Mouse (Mus musculus) stomach, embryonic 16.5 days (tissue): ENCODE results near the gene Rec114. TPM values are rescaled to one million over a fixed set of nuclear protein-coding genes. Genes with fewer than 3 reads are reported as not detected.
A peak's percentile ranks its signal among the peaks of the same experiment; 100 is the strongest.

Experiments used
- ATAC-seq: fragments of 200-750 bp; cut with Nextera tagmentation; 2 replicates; pipeline ENCODE4 v1.8.0; 2017; ENCODE audit warnings: moderate number of reproducible peaks, moderate TSS enrichment; ENCODE audit not compliant: insufficient read depth, low FRiP score
- H3K27ac ChIP-seq: fragments of 300-500 bp; sonication (generic); 2 replicates; pipeline ENCODE4 v1.5.1; 2014; ENCODE audit warnings: low read length
- H3K27me3 ChIP-seq: fragments of 300-500 bp; sonication (generic); 2 replicates; pipeline ENCODE4 v1.6.1; 2014; ENCODE audit warnings: low read length, control low read depth, mixed read lengths; ENCODE audit not compliant: control insufficient read depth, insufficient read depth
- H3K36me3 ChIP-seq: fragments of 300-500 bp; sonication (generic); 2 replicates; pipeline ENCODE4 v1.6.1; 2014; ENCODE audit warnings: low read length; ENCODE audit not compliant: control insufficient read depth, insufficient read depth
- H3K4me1 ChIP-seq: fragments of 300-500 bp; sonication (generic); 2 replicates; pipeline ENCODE4 v1.6.1; 2014; ENCODE audit warnings: low read length, control low read depth, mixed read lengths; ENCODE audit not compliant: control insufficient read depth, insufficient read depth
- H3K4me2 ChIP-seq: fragments of 300-500 bp; sonication (generic); 2 replicates; pipeline ENCODE4 v1.6.1; 2014; ENCODE audit warnings: low read depth, low read length, mixed read lengths
- H3K4me3 ChIP-seq: fragments of 300-500 bp; sonication (generic); replicated peaks from 2 replicates; pipeline ENCODE4 v1.5.1; 2014; ENCODE audit warnings: mild to moderate bottlenecking, low read length
- H3K9ac ChIP-seq: fragments of 300-500 bp; sonication (generic); 2 replicates; pipeline ENCODE4 v1.6.1; 2014; ENCODE audit warnings: low read length
- H3K9me3 ChIP-seq: fragments of 300-500 bp; sonication (generic); replicated peaks from 2 replicates; pipeline ENCODE4 v1.6.1; 2016; ENCODE audit warnings: low read length, control low read depth; ENCODE audit not compliant: control insufficient read depth
- WGBS: fragments of 180-500 bp; shearing (Covaris S2); extraction: QIAGEN DNeasy Blood & Tissue Kit; methylation state at CpG from one replicate; pipeline ENCODE4 v1.1.7; 2014; 5-methylcytosine and 5-hydroxymethylcytosine counted together
- polyA plus RNA-seq: library from polyadenylated mRNA; unstranded; fragments of >200 nt; fragmentation: Nextera tagmentation; extraction: Ambion mirVana; gene quantifications from 2 replicates; pipeline ENCODE4 v1.2.1, GENCODE M21; 2015

Rec114 gene
- polyA plus RNA-seq, result 2.3 and 3.2 TPM in 2 replicates

DNA sequence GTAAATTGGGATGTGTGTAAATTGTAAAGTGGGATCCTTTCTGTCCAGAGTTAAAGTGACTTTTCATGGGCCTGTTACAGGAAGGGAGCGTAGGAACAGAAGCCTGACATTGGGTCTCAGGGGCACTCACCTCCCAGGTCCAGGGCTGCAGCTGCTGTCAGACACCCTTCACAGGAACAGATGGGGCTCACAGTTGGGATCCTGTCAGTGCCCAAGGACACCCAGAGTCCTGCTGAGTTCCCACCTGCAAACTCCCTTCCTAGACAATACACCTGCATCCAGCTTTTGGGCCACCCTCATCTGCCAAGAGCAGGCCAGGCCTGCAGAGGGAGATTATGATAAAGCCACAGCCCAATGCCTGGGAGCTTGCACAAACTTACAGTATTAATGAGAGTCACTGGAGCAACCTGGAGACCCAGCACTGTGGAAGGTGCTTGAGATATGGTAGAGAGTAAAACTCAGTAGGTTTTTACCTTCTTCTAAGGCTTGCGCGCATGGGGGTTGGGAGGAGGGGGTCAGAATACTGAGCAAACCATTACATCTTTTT is at the start of gene Rec114:
Gene Rec114, minus strand, starts transcription at position 263 of the 547 bp plus-strand sequence.
- no peak within 1 kb of the TSS for H3K4me3 ChIP-seq
- WGBS, result 89% methylated on average over 3 of the region's 3 CpGs
- H3K9me3 ChIP-seq, result no peaks in the 10 kb centered on the region
- no peaks in the 10 kb centered on the region for H3K27me3 ChIP-seq
- ATAC-seq, result no peak
- no peaks in the 10 kb centered on the region for H3K4me1 ChIP-seq
- H3K4me2 ChIP-seq, result no peak within 1 kb of the TSS
- H3K27ac ChIP-seq, result no peak within 1 kb of the TSS
- no peak within 1 kb of the TSS for H3K9ac ChIP-seq
- H3K36me3 ChIP-seq, result no peaks in the 10 kb centered on the region

DNA sequence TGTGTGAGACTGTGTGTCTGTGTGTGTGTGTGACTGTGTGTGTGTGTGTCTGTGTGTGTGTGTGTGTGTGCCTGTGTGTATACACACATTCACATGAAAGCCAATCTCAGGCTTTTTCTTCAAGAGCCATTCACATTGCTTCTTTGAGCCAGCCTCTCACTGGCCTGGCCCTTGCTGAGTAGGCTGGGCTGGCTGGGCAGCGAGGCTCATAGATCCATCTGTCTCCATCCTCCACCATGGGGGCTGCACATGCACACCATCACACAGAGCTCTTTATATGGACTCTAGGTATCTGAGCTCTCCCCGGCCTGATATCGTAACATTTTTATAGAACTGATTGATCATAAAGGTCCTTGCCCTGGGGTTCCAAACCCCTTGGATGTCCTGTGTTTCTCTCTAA is 45.7 kb upstream of the Rec114 start:
- WGBS, result 83% methylated on average over 3 of the region's 3 CpGs
- H3K4me2 ChIP-seq, result no peak overlapping the region

DNA sequence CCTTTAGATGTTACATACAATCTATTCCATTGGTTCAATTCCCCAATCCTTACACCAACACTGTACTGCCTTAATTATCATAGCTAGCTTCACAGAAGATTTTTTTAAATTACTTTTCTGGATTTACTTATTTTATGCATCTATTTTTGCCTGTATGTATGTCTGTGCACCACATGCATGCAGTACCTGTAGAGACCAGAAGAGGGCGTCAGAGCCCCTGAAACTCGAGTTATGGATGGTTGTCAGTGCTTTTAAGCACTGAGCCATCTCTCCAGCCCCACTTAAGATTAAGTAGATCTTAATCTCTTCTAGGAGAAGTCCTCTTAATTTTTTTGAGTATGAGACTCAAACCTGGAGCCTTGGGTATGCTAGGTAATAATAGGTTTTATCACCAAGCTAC is 31.6 kb upstream of the Rec114 start:
- Histone ChIP-seq H3K9me3 (no peaks in the 10 kb centered on the region), H3K4me3 (no peak overlapping the region), H3K9ac (no peak overlapping the region), H3K4me2 (no peak overlapping the region), H3K4me1 (no peaks in the 10 kb centered on the region), H3K27ac (no peak overlapping the region), H3K27me3 (no peaks in the 10 kb centered on the region), H3K36me3 (no peaks in the 10 kb centered on the region)
- WGBS, result 14% methylated on average over 2 of the region's 2 CpGs
- no peak for ATAC-seq

More for the DNA sequence above, 45.7 kb upstream of the Rec114 start:
- ATAC-seq, result no peak
- Histone ChIP-seq H3K36me3 (no peaks in the 10 kb centered on the region), H3K9ac (no peak overlapping the region), H3K4me3 (no peak overlapping the region), H3K9me3 (no peaks in the 10 kb centered on the region), H3K4me1 (no peaks in the 10 kb centered on the region), H3K27ac (no peak overlapping the region), H3K27me3 (no peaks in the 10 kb centered on the region)

DNA sequence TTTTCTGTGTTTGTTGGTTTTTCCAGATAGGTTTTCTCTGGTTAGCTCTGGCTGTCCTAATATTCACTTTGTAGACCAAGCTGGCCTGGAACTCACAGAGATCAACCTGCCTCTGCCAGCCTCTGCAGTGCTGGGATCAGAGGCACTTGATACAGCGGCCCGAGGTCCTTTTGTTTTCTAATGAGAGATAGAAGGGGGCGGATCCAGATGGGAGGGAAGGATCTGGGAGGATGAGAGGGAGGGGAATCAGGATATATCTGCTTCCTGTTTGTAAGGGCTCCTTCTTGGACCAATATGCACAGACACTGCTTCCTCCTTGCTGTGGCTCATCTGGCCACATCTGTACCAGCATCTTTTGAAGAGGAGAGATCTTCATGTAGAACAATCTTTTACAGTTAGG is 31.0 kb upstream of the Rec114 start:
- Histone ChIP-seq H3K4me3 (no peak overlapping the region), H3K27me3 (no peaks in the 10 kb centered on the region), H3K4me2 (no peak overlapping the region), H3K4me1 (no peaks in the 10 kb centered on the region), H3K36me3 (no peaks in the 10 kb centered on the region), H3K27ac (no peak overlapping the region), H3K9ac (no peak overlapping the region), H3K9me3 (no peaks in the 10 kb centered on the region)
- WGBS, result 55% methylated on average over 3 of the region's 3 CpGs
- no peak for ATAC-seq

DNA sequence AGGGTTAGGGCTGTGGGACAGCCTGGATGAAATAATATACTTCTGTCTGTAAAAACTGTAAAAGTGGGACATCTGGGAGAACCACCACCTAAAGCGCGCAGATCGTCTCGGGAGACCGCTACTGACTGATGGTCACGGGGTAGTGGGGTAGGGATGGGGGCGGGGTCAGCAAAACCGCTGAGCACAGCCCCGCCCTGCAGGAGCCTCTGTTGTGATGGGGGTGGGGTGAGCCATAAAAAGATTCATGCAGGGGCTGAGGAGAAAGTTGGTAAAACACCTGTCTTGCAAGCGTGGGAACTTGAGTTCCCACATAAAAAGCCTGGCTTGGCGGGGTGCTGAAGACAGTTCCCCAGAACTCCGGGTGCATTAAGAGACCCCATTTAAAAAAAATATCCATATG is 26.2 kb upstream of the Rec114 start:
- H3K4me2 ChIP-seq, result no peak overlapping the region
- no peak overlapping the region for H3K27ac ChIP-seq
- H3K4me1 ChIP-seq, result no peaks in the 10 kb centered on the region
- no peak for ATAC-seq
- no peaks in the 10 kb centered on the region; the same call in 1 of the 2 replicates for H3K9me3 ChIP-seq
- H3K4me3 ChIP-seq, result no peak overlapping the region
- no peak overlapping the region for H3K9ac ChIP-seq
- no peaks in the 10 kb centered on the region for H3K36me3 ChIP-seq
- H3K27me3 ChIP-seq, result no peaks in the 10 kb centered on the region
- WGBS, result 63% methylated on average over 12 of the region's 12 CpGs

DNA sequence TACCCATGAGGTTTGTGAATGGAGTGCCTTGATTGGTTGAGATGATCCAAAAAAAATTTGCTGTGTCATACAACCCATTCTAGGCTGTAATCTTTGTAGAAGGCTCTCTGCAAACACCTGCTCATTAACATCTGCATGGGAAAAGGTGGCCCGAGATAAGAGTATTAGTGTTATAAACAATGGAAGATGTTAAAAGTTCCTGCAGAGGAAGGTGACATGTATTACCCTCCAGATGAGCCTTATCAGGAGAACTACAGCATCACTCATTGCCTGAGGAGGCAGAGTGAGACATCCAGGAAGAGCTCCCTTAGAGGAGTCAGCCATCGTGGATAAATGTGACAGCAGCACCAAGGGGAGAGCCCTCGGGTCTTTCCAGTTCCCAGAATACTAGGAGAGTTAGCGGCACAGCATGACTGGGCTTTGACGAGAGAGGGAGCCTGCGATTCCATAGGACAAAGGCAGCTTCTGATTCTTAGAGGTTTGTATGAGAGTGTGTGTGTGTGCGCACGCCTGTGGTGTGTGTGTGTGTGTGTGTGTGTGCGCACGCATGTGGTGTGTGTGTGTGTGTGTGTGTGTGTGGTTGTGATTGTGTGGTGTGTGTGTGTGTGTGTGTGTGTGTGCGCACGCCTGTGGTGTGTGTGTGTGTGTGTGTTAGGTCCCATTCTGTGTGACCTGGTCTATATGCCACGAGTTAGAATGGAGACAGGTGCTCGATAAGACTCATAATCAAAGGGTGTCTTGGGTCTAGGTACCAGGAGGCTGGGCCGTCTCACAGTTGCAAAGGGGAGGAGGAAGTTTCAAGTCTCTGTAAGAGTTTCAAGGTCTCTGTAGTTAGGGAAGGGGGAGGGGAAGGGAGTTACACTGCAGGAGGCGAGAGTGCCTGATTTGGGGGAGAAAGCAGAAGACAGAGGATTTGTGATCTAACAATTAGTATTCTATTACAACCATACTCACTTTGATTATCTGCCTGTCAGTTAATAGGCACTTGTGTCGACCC is 23.5 kb upstream of the Rec114 start:
- Histone ChIP-seq H3K4me1 (no peaks in the 10 kb centered on the region), H3K36me3 (no peaks in the 10 kb centered on the region), H3K9ac (no peak overlapping the region), H3K9me3 (no peaks in the 10 kb centered on the region; the same call in 1 of the 2 replicates), H3K4me2 (no peak overlapping the region), H3K27ac (no peak overlapping the region), H3K27me3 (no peaks in the 10 kb centered on the region), H3K4me3 (no peak overlapping the region)
- WGBS, result 58% methylated on average over 17 of the region's 17 CpGs
- ATAC-seq, result peak; percentile 93

DNA sequence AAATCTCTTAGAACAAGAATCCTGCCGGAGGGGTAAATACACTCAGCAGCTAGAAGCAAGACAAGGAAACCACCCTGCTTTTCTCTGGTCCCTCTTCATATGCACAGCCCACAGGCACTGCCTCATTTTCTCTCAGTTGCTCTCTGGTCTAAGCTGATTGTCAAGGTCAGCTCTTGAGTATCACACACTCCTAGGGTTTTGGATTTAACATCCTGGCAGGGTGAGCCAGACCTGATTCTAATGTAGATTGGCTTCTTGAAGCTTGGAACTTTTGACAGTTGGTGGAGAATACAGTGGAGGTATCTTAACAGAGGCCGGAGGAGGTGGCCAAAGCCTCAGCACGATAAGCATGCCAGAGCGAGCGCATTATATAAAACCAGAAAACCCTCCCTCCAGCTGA is 20.6 kb upstream of the Rec114 start:
- Histone ChIP-seq H3K9me3 (no peaks in the 10 kb centered on the region; the same call in 1 of the 2 replicates), H3K4me2 (no peak overlapping the region), H3K27ac (no peak overlapping the region), H3K27me3 (no peaks in the 10 kb centered on the region), H3K4me3 (no peak overlapping the region), H3K9ac (no peak overlapping the region), H3K36me3 (no peaks in the 10 kb centered on the region), H3K4me1 (no peaks in the 10 kb centered on the region)
- ATAC-seq, result no peak
- 87% methylated on average over 5 of the region's 5 CpGs for WGBS

DNA sequence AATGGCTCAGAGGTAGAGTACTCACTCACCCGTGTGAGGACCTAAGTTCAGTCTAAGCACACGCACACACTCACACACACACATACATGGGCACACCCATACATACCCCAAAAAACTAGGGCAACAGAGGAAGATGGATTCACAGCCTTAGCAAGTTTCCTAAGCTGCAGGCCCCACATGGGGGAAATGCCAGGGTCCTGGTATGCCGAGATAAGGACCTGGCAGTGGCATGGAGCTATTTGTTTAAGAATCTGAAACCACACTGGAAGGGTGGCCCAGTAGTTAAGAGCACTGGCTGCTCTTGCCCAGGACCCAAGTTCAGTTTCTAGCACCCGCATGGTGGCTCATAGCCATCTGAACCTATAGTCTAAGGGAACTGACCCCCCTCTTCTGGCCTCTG is 19.4 kb upstream of the Rec114 start:
- no peak overlapping the region for H3K9ac ChIP-seq
- WGBS, result 77% methylated on average over 4 of the region's 4 CpGs
- ATAC-seq, result no peak
- H3K4me1 ChIP-seq, result no peaks in the 10 kb centered on the region
- no peaks in the 10 kb centered on the region for H3K27me3 ChIP-seq
- no peak overlapping the region for H3K4me2 ChIP-seq
- no peaks in the 10 kb centered on the region for H3K36me3 ChIP-seq
- no peak overlapping the region for H3K27ac ChIP-seq
- no peaks in the 10 kb centered on the region; the same call in 1 of the 2 replicates for H3K9me3 ChIP-seq
- H3K4me3 ChIP-seq, result no peak overlapping the region

DNA sequence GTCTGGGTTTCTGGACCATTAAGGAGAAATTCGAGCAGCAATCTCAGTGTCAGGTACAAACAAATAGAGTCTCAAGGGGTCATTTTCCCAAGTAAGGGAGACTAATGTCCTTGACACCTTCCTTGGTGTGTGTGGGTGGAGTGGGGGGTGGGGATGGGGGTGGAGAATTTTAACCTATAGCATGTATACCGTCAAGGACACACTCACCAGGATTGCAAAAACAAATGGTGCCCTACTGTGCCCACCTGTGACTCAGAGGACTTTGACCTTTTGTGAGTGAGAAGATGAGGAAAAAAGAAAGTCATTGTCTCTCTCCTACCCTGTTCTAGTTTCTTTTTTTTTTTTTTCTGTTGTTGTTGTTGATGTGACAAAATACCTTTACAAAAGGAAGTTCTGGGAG is 18.3 kb upstream of the Rec114 start:
- no peak for ATAC-seq
- Histone ChIP-seq H3K9me3 (no peaks in the 10 kb centered on the region), H3K36me3 (no peaks in the 10 kb centered on the region), H3K9ac (no peak overlapping the region), H3K4me2 (no peak overlapping the region), H3K27me3 (no peaks in the 10 kb centered on the region), H3K4me1 (no peaks in the 10 kb centered on the region), H3K27ac (no peak overlapping the region), H3K4me3 (no peak overlapping the region)
- WGBS, result 58% methylated on average over 2 of the region's 2 CpGs
